Mouse (Mus musculus) thymus, postnatal 36 days (tissue): ENCODE results near the gene Vmn2r44.
"Not testable (repeated sequence)": the region's sequence is repeated elsewhere in the genome, so short reads cannot be mapped to it uniquely, and the experiment has no call there.

Source experiments
- DNase-seq, 2 experiments: peaks; one replicate each; pipeline ENCODE4 v3.0.0; 2022; ENCODE audit warnings: mixed read lengths in 2 of 2

Gene Vmn2r44

GRCm38 (mm10) chr7:8383233-8383632 lies at the start of gene Vmn2r44:
TSS of gene Vmn2r44 (minus strand) at chr7:8383333.
- not testable (repeated sequence) for DNase-seq

GRCm38 (mm10) chr7:8357879-8358278 lies 25.3 kb downstream of the Vmn2r44 start:
- DNase-seq, result not testable (repeated sequence)
